Mouse (Mus musculus) cortical plate, adult 2 months (tissue): ENCODE data around the gene Syne2.

Experiments
- CTCF ChIP-seq: fragments of 200-500 bp; IDR thresholded peaks from 2 replicates; pipeline ENCODE4 v1.5.1; 2011; ENCODE audit warnings: mild to moderate bottlenecking, control low read depth, low read length; ENCODE audit not compliant: insufficient read depth; ENCODE audit errors: extremely low read depth
- POLR2A ChIP-seq: fragments of 200-500 bp; IDR thresholded peaks from 2 replicates; pipeline ENCODE4 v1.6.1; 2011; ENCODE audit warnings: mild to moderate bottlenecking, low read length, control low read depth; ENCODE audit not compliant: insufficient read depth; ENCODE audit errors: extremely low read depth

DNA sequence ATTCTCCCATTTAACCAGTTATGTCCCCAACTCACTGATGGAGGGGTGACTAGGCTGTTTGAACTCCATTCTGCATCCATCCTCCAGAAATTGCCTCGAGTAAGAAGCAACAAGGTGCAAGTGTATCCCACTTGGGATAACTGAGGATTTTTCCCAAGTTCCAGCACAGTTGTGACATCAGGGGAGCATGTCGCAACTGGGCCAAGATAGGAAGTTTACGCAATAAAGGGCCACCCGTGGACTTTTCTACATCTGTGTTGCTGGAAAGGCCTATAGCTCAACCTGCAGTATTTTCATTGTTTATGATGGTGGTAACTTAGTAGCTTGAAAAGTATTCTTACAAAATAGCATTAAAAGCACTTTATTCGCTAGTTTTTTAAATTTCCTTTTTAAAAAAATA lies 97.8 kb downstream of the Syne2 start:
- no peak for TF ChIP-seq POLR2A
- TF ChIP-seq CTCF: no peak
